Mouse (Mus musculus): ENCODE measurements around the gene Adam21. TPM values are rescaled to one million over a fixed set of nuclear protein-coding genes. Genes with fewer than 3 reads are reported as not detected.
"Not testable (repeated sequence)": the region's sequence is repeated elsewhere in the genome, so short reads cannot be mapped to it uniquely, and the experiment has no call there.

The Adam21 gene
- polyA plus RNA-seq, 1 experiment from 2014 or later = 0.22 TPM

DNA sequence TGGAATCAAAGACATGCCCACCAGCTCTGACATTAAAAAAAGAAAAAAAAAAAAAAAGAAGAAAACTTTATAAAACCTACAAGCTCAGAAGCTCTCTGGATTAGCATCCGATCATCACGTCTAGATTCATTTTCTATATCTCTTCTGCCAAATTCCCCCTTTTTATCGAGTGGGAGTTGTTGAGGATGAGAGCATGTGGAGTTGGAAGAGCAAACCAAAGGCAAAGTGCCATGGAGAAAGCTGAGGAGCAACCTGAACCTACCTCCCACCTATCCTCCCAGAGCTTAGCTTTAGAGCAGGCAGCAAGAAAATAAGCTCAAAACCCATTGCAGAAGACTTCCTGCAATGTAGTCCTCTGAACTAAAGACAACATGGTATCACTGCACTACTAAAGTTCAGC is 4.1 kb downstream of the Adam21 start:
- H3K36me3 ChIP-seq (ENCODE audit: control insufficient read depth, insufficient read depth, low read length) = no peaks in the 10 kb centered on the region
- 96% methylated on average over 3 of the region's 3 CpGs for WGBS
- H3K27ac ChIP-seq (ENCODE audit: low read length) = no peak overlapping the region
- H3K27me3 ChIP-seq (ENCODE audit: control insufficient read depth, insufficient read depth, low read length) = no peaks in the 10 kb centered on the region
- H3K4me3 ChIP-seq (replicated peaks; ENCODE audit: low read length) = no peak overlapping the region
- H3K4me2 ChIP-seq (ENCODE audit: low read depth, low read length) = no peak overlapping the region
- ATAC-seq (ENCODE audit: insufficient read depth, low FRiP score) = no peak
- H3K4me1 ChIP-seq (ENCODE audit: control insufficient read depth, insufficient read depth, low read length) = no peaks in the 10 kb centered on the region
- no peaks in the 10 kb centered on the region for H3K9me3 ChIP-seq (replicated peaks; ENCODE audit: control insufficient read depth, low read length)
- H3K9ac ChIP-seq (ENCODE audit: low read length) = no peak overlapping the region

DNA sequence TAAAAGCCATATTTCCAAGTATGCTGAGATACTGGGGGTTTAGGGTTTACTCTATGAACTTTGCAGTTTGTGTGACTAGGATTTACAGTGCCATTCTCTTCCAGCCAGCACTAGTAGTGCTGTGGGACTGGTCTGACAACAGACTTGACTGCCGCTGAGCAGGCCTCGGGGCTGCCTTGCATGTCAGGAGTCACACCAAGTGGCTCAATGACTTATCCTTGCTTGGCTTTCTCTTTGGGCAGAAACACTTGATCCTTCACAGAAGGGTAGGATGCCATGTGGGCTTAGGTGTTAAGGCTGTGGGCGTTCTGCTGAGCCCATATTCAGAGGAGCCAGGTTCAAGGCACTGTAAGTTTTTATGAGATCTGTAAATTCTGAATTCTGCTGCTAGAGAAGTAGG is 19.0 kb downstream of the Adam21 start:
- ATAC-seq (ENCODE audit: insufficient read depth, low FRiP score) = no peak
- H3K4me3 ChIP-seq (replicated peaks; ENCODE audit: low read length) = no peak overlapping the region
- H3K27ac ChIP-seq (ENCODE audit: low read length) = no peak overlapping the region
- H3K9me3 ChIP-seq (replicated peaks; ENCODE audit: control insufficient read depth, low read length) = no peaks in the 10 kb centered on the region
- H3K4me2 ChIP-seq (ENCODE audit: low read depth, low read length) = no peak overlapping the region
- H3K9ac ChIP-seq (ENCODE audit: low read length) = no peak overlapping the region
- H3K27me3 ChIP-seq (ENCODE audit: control insufficient read depth, insufficient read depth, low read length) = no peaks in the 10 kb centered on the region
- no peaks in the 10 kb centered on the region for H3K36me3 ChIP-seq (ENCODE audit: control insufficient read depth, insufficient read depth, low read length)
- no peaks in the 10 kb centered on the region for H3K4me1 ChIP-seq (ENCODE audit: control insufficient read depth, insufficient read depth, low read length)
- WGBS = 80% methylated on average over 3 of the region's 3 CpGs

- 62% methylated on average over 4 of the region's 4 CpGs for WGBS
- ATAC-seq (ENCODE audit: insufficient read depth, low FRiP score) = no peak
- H3K27ac ChIP-seq (ENCODE audit: low read length) = no peak overlapping the region
- no peaks in the 10 kb centered on the region for H3K27me3 ChIP-seq (ENCODE audit: control insufficient read depth, insufficient read depth, low read length)
- no peak overlapping the region for H3K4me3 ChIP-seq (replicated peaks; ENCODE audit: low read length)
- no peaks in the 10 kb centered on the region for H3K36me3 ChIP-seq (ENCODE audit: control insufficient read depth, insufficient read depth, low read length)
- no peak overlapping the region for H3K9ac ChIP-seq (ENCODE audit: low read length)
- no peaks in the 10 kb centered on the region for H3K9me3 ChIP-seq (replicated peaks; ENCODE audit: control insufficient read depth, low read length)
- no peaks in the 10 kb centered on the region for H3K4me1 ChIP-seq (ENCODE audit: control insufficient read depth, insufficient read depth, low read length)
- no peak overlapping the region for H3K4me2 ChIP-seq (ENCODE audit: low read depth, low read length)
Observed at GRCm38 (mm10) chr12:81547163-81547562, 21.1 kb downstream of the Adam21 start.

- H3K36me3 ChIP-seq (ENCODE audit: control insufficient read depth, insufficient read depth, low read length) = no peaks in the 10 kb centered on the region
- 35% methylated on average over 4 of the region's 4 CpGs for WGBS
- H3K27me3 ChIP-seq (ENCODE audit: control insufficient read depth, insufficient read depth, low read length) = no peaks in the 10 kb centered on the region
- ATAC-seq (ENCODE audit: insufficient read depth, low FRiP score) = peak; percentile 36; the same call in 1 of the 2 replicates
- H3K9ac ChIP-seq (ENCODE audit: low read length) = peak overlapping the region; percentile 87; the same call in 1 of the 2 replicates
- H3K9me3 ChIP-seq (replicated peaks; ENCODE audit: control insufficient read depth, low read length) = no peaks in the 10 kb centered on the region
- H3K4me1 ChIP-seq (ENCODE audit: control insufficient read depth, insufficient read depth, low read length) = peaks cover 8% of the 10 kb centered on the region; the same call in 1 of the 2 replicates
- no peak overlapping the region for H3K27ac ChIP-seq (ENCODE audit: low read length)
- H3K4me2 ChIP-seq (ENCODE audit: low read depth, low read length) = peak overlapping the region; percentile 74
- peak overlapping the region; percentile 67 for H3K4me3 ChIP-seq (replicated peaks; ENCODE audit: low read length)
Observed at GRCm38 (mm10) chr12:81533029-81533419, 35.2 kb downstream of the Adam21 start.

DNA sequence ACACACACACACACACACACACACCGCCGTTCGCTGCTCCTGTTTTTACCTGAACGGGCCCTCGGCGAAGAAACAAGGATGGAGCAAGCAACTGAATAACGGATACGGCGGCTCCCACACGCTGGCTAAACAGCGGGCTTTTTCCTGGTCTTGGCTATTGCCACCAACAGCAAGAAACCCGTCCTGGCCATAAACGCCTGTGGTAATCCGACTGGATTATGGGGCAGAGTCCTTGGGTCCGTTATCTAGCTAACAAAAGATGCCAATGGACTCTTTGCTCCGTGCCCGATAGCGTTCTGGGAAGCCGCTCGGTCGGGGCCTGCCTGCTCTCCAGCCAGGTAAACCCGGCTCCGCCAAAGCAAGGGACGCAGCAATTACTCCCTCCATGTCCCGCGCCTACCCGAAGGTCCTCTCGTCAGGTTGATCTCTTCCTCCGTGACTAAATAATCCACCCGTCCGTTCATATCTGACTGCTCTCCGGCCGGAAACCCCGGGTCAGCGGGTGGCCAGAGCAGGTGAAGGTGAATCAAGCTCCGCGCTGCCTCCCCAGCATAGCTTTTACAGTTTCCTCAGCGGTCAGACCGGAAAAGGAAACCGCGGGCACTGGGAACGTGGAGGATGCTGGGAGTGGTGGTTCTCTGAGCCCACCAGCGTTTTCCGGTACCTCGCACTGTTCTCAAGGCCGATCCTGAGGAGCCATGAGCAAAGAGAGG is 35.8 kb downstream of the Adam21 start, which contains the start of the genes Gm20498 and Synj2bp:
TSS of gene Gm20498 (minus strand) at position 590 of the 713 bp plus-strand sequence.
TSS of gene Synj2bp (minus strand) at position 596 of the 713 bp plus-strand sequence.
- ATAC-seq (ENCODE audit: insufficient read depth, low FRiP score) = peak; percentile 92
- H3K27me3 ChIP-seq (ENCODE audit: control insufficient read depth, insufficient read depth, low read length) = no peaks in the 10 kb centered on the region
- H3K4me1 ChIP-seq (ENCODE audit: control insufficient read depth, insufficient read depth, low read length) = peaks cover 9% of the 10 kb centered on the region; the same call in 1 of the 2 replicates
- no peaks in the 10 kb centered on the region for H3K36me3 ChIP-seq (ENCODE audit: control insufficient read depth, insufficient read depth, low read length)
- H3K9me3 ChIP-seq (replicated peaks; ENCODE audit: control insufficient read depth, low read length) = no peaks in the 10 kb centered on the region
- peak within 1 kb of the TSS; percentile 74 for H3K4me2 ChIP-seq (ENCODE audit: low read depth, low read length)
- under 1% methylated on average over 46 of the region's 46 CpGs for WGBS
- peak within 1 kb of the TSS; percentile 87 for H3K9ac ChIP-seq (ENCODE audit: low read length)
- peak within 1 kb of the TSS; percentile 67 for H3K4me3 ChIP-seq (replicated peaks; ENCODE audit: low read length)
- peak within 1 kb of the TSS; percentile 25 for H3K27ac ChIP-seq (ENCODE audit: low read length)

DNA sequence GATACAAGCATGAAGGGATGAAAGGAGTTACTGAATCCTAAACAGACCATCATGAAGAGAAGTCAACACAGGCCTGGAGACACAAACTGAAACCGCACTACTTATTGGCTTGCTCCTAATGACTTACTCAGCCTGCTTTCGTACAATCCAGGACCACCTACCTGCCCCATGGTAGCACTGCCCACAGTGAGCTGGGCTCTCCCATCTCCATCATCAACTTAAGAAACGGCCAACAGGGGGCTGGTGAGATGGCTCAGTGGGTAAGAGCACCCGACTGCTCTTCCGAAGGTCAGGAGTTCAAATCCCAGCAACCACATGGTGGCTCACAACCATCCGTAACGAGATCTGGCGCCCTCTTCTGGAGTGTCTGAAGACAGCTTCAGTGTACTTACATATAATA is 37.7 kb downstream of the Adam21 start:
- not testable (repeated sequence) for H3K9me3 ChIP-seq (replicated peaks; ENCODE audit: control insufficient read depth, low read length); H3K36me3 ChIP-seq (ENCODE audit: control insufficient read depth, insufficient read depth, low read length); H3K4me2 ChIP-seq (ENCODE audit: low read depth, low read length); H3K27me3 ChIP-seq (ENCODE audit: control insufficient read depth, insufficient read depth, low read length); H3K4me3 ChIP-seq (replicated peaks; ENCODE audit: low read length); H3K4me1 ChIP-seq (ENCODE audit: control insufficient read depth, insufficient read depth, low read length); ATAC-seq (ENCODE audit: insufficient read depth, low FRiP score); H3K9ac ChIP-seq (ENCODE audit: low read length); H3K27ac ChIP-seq (ENCODE audit: low read length)
- 80% methylated on average over 7 of the region's 8 CpGs for whole genome bisulfite sequencing

Other genes starting within 250 kb of the Adam21 start
- 0.40 and 0.53 TPM in 2 replicates for gene Slc8a3, start 235.3 kb downstream of the Adam21 start, polyA plus RNA-seq (2015; fragmentation: Nextera tagmentation; extraction: Ambion mirVana)
- gene Gm4787, start 189.0 kb downstream of the Adam21 start, polyA plus RNA-seq (2015; fragmentation: Nextera tagmentation; extraction: Ambion mirVana) = 0.14 and 0.15 TPM in 2 replicates
- gene Adam4, start 146.5 kb downstream of the Adam21 start, polyA plus RNA-seq (2015; fragmentation: Nextera tagmentation; extraction: Ambion mirVana) = 0.37 and 0.59 TPM in 2 replicates
- 132 and 153 TPM in 2 replicates for gene Cox16, start 83.3 kb downstream of the Adam21 start, polyA plus RNA-seq (2015; fragmentation: Nextera tagmentation; extraction: Ambion mirVana)
- 25.4 and 27.8 TPM in 2 replicates for gene Gm20498, start 35.6 kb downstream of the Adam21 start, polyA plus RNA-seq (2015; fragmentation: Nextera tagmentation; extraction: Ambion mirVana)
- gene Synj2bp, start 35.6 kb downstream of the Adam21 start, polyA plus RNA-seq (2015; fragmentation: Nextera tagmentation; extraction: Ambion mirVana) = 36.8 and 37.0 TPM in 2 replicates
- gene Med6, start 26.5 kb upstream of the Adam21 start, polyA plus RNA-seq (2015; fragmentation: Nextera tagmentation; extraction: Ambion mirVana) = 55.0 and 55.5 TPM in 2 replicates
- gene Ttc9, start 62.8 kb upstream of the Adam21 start, polyA plus RNA-seq (2015; fragmentation: Nextera tagmentation; extraction: Ambion mirVana) = 6.8 and 7.6 TPM in 2 replicates
- gene Map3k9, start 212.7 kb upstream of the Adam21 start, polyA plus RNA-seq (2015; fragmentation: Nextera tagmentation; extraction: Ambion mirVana) = 1.7 and 1.8 TPM in 2 replicates